Mouse (Mus musculus) liver, embryonic 16.5 days (tissue): Measurements from ENCODE around the gene Pex5l. TPM values are rescaled to one million over a fixed set of nuclear protein-coding genes. Genes with fewer than 3 reads are reported as not detected.

Experiments
- ATAC-seq: fragments of 200-750 bp; cut with Nextera tagmentation; 2 replicates; pipeline ENCODE4 v1.8.0; 2017; ENCODE audit warnings: low read depth, mild to moderate bottlenecking, moderate number of reproducible peaks, moderate library complexity
- H3K27ac ChIP-seq: fragments of 300-500 bp; sonication (generic); 2 replicates; pipeline ENCODE4 v1.5.1; 2014; ENCODE audit warnings: mild to moderate bottlenecking, low read length
- H3K27me3 ChIP-seq: fragments of 300-500 bp; sonication (generic); 2 replicates; pipeline ENCODE4 v1.6.1; 2014; ENCODE audit warnings: low read depth, low read length, mixed read lengths; ENCODE audit not compliant: control insufficient read depth, insufficient read depth
- H3K36me3 ChIP-seq: fragments of 300-500 bp; sonication (generic); 2 replicates; pipeline ENCODE4 v1.6.1; 2014; ENCODE audit warnings: mild to moderate bottlenecking; ENCODE audit not compliant: control insufficient read depth, insufficient read depth
- H3K4me1 ChIP-seq: fragments of 300-500 bp; sonication (generic); 2 replicates; pipeline ENCODE4 v1.6.1; 2014; ENCODE audit warnings: low read depth, low read length, mixed read lengths; ENCODE audit not compliant: control insufficient read depth
- H3K4me2 ChIP-seq: fragments of 300-500 bp; sonication (generic); 2 replicates; pipeline ENCODE4 v1.6.1; 2014; ENCODE audit warnings: low read depth, low read length, mixed read lengths
- H3K4me3 ChIP-seq: fragments of 300-500 bp; sonication (generic); 2 replicates; pipeline ENCODE4 v1.5.1; 2014; ENCODE audit warnings: low read depth, mild to moderate bottlenecking, low read length
- H3K9ac ChIP-seq: fragments of 300-500 bp; sonication (generic); 2 replicates; pipeline ENCODE4 v1.6.1; 2014; ENCODE audit warnings: low read depth, low read length
- H3K9me3 ChIP-seq: fragments of 300-500 bp; sonication (generic); replicated peaks from 2 replicates; pipeline ENCODE4 v1.6.1; 2016; ENCODE audit warnings: low read length; ENCODE audit not compliant: control insufficient read depth
- WGBS: fragments of 180-500 bp; shearing (Covaris S2); extraction: QIAGEN DNeasy Blood & Tissue Kit; methylation state at CpG from one replicate; pipeline ENCODE4 v1.1.7; 2014; ENCODE audit not compliant: insufficient replicate concordance; 5-methylcytosine and 5-hydroxymethylcytosine counted together
- polyA plus RNA-seq: library from polyadenylated mRNA; unstranded; fragments of >200 nt; fragmentation: Nextera tagmentation; extraction: Ambion mirVana; gene quantifications from 2 replicates; pipeline ENCODE4 v1.2.1, GENCODE M21; 2015

Gene Pex5l
- polyA plus RNA-seq, 1 experiment from 2014 or later: not detected

GRCm38 (mm10) chr3:32985141-32985540 is 157.9 kb downstream of the Pex5l start:
- H3K27me3 ChIP-seq: no peaks in the 10 kb centered on the region
- H3K4me2 ChIP-seq: no peak overlapping the region
- no peaks in the 10 kb centered on the region for H3K9me3 ChIP-seq
- H3K9ac ChIP-seq: no peak overlapping the region
- no peaks in the 10 kb centered on the region for H3K36me3 ChIP-seq
- no peaks in the 10 kb centered on the region for H3K4me1 ChIP-seq
- no peak overlapping the region for H3K27ac ChIP-seq
- WGBS: 65% methylated on average over 3 of the region's 3 CpGs
- no peak for ATAC-seq
- H3K4me3 ChIP-seq: no peak overlapping the region

GRCm38 (mm10) chr3:32979981-32980380 is 163.1 kb downstream of the Pex5l start:
- no peak overlapping the region for H3K4me3 ChIP-seq
- 56% methylated on average over 4 of the region's 4 CpGs for WGBS
- H3K4me1 ChIP-seq: no peaks in the 10 kb centered on the region
- H3K36me3 ChIP-seq: no peaks in the 10 kb centered on the region
- H3K27ac ChIP-seq: no peak overlapping the region
- no peak for ATAC-seq
- H3K9ac ChIP-seq: no peak overlapping the region
- no peaks in the 10 kb centered on the region for H3K27me3 ChIP-seq
- no peaks in the 10 kb centered on the region for H3K9me3 ChIP-seq
- no peak overlapping the region for H3K4me2 ChIP-seq

DNA sequence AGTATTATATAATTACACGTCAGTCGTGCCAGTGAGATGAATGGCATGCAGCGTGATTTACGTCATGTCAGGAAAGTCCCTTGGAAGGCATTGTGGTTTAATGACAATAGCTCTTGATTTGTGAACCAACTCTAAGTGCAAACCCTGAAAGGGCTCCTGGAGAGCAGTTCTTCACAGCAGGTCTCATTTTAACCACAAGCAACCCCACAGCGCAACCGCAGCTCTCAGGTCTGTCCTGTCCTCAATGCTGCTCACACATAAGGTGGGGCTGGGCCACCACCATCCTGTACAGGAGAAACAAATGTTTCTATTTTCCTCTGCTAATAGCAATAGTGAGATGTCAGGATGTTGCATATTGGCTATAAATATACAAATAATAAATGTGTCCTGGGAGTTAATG is 163.8 kb downstream of the Pex5l start:
- Histone ChIP-seq H3K9ac (no peak overlapping the region), H3K4me2 (no peak overlapping the region), H3K27me3 (no peaks in the 10 kb centered on the region), H3K4me1 (no peaks in the 10 kb centered on the region), H3K27ac (no peak overlapping the region), H3K36me3 (no peaks in the 10 kb centered on the region), H3K4me3 (no peak overlapping the region), H3K9me3 (no peaks in the 10 kb centered on the region)
- WGBS: 29% methylated on average over 6 of the region's 6 CpGs
- no peak for ATAC-seq

DNA sequence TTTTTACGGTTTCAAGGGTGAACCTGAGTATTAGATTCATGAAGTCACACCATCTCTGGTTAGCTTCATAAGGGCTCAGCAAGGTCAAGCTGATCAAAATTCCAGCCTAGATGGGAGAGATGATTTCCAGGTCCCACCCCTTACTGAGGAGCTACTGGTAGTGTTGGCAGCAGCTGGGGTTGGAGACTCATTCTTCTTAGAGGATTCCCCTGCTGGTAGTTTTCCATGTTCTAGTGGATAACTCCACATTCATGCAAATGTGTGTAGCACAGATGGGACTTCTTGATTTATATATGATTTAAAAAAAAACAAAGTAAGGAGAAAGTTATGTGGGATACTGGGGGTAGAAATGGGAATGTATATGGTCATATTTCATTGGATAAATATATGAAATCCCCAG is 172.8 kb downstream of the Pex5l start:
- H3K4me2 ChIP-seq: no peak overlapping the region
- WGBS: 50% methylated on average over 1 of the region's 1 CpGs
- H3K4me3 ChIP-seq: no peak overlapping the region
- H3K36me3 ChIP-seq: no peaks in the 10 kb centered on the region
- no peak overlapping the region for H3K27ac ChIP-seq
- no peaks in the 10 kb centered on the region for H3K4me1 ChIP-seq
- H3K9ac ChIP-seq: no peak overlapping the region
- no peaks in the 10 kb centered on the region for H3K27me3 ChIP-seq
- H3K9me3 ChIP-seq: no peaks in the 10 kb centered on the region
- ATAC-seq: no peak

DNA sequence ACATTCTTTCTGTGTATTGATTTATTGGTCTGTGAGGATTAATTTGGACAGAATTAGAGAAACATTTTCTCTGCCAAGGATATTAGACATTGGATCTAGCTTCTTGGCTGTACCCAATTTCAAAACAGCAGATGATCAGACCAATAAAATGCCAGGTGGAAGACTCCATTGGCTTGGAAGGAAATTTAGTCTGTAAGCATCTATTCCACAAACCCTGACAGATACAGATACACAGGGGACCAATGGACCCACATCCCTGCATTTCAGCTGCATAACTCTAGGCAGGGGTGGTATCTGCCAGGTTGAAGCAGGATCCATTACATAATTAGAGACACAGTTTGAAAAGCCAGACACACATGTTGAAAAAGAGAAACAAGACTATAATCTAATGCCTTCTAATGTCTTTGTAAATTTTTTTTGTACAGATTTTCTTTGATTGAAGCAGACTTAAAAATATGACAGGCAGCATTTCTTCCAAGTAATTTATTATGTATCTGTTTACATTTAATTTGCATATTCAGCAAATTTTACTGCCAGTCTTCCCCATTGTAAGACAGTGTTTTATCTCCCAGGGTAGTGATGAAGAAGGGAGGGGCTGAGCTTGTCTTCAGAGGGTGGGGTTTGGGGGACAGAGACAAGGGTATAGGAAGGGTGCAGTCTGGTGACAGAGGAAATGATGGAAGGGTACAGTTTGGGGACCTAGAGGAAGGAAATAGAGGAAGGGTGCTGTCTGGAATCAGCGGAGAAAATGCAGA is 174.2 kb downstream of the Pex5l start:
- Histone ChIP-seq H3K27me3 (no peaks in the 10 kb centered on the region), H3K4me2 (no peak overlapping the region), H3K27ac (no peak overlapping the region), H3K36me3 (no peaks in the 10 kb centered on the region), H3K9me3 (no peaks in the 10 kb centered on the region), H3K4me3 (no peak overlapping the region), H3K9ac (no peak overlapping the region), H3K4me1 (no peaks in the 10 kb centered on the region)
- 28% methylated on average over 1 of the region's 1 CpGs for WGBS
- ATAC-seq: no peak

DNA sequence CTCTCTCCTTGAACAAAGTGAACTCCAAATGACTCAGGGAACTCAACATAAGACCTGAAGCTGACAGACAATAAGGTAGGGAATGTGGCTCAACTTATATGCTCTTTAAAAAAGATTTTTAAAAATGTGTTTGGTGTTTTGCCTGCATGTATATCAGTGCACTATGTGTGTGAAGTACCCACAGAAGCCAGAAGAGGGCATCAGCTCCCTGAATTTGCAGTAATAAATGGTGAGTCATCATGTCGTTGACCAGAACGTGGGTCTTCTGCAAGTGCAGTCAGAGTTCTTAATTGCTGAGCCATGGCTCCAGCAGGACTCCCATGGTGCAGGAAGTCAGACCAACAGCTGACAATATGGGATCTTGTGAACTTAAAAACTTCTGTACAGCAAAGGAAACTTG is 177.5 kb downstream of the Pex5l start:
- Histone ChIP-seq H3K4me3 (no peak overlapping the region), H3K27ac (no peak overlapping the region), H3K27me3 (no peaks in the 10 kb centered on the region), H3K9me3 (no peaks in the 10 kb centered on the region), H3K4me1 (no peaks in the 10 kb centered on the region), H3K36me3 (no peaks in the 10 kb centered on the region), H3K9ac (no peak overlapping the region), H3K4me2 (no peak overlapping the region)
- no peak for ATAC-seq
- WGBS: 0% methylated on average over 2 of the region's 2 CpGs

- H3K4me1 ChIP-seq: no peaks in the 10 kb centered on the region
- no peaks in the 10 kb centered on the region for H3K9me3 ChIP-seq
- ATAC-seq: no peak
- no peaks in the 10 kb centered on the region for H3K27me3 ChIP-seq
- WGBS: 63% methylated on average over 3 of the region's 3 CpGs
- H3K36me3 ChIP-seq: no peaks in the 10 kb centered on the region
- H3K27ac ChIP-seq: no peak overlapping the region
- H3K4me2 ChIP-seq: no peak overlapping the region
- no peak overlapping the region for H3K4me3 ChIP-seq
- no peak overlapping the region for H3K9ac ChIP-seq
Measured at GRCm38 (mm10) chr3:32961494-32961893, 181.6 kb downstream of the Pex5l start.

GRCm38 (mm10) chr3:32951382-32951781 is 191.7 kb downstream of the Pex5l start:
- no peaks in the 10 kb centered on the region for H3K36me3 ChIP-seq
- WGBS: 14% methylated on average over 1 of the region's 1 CpGs
- no peak for ATAC-seq

DNA sequence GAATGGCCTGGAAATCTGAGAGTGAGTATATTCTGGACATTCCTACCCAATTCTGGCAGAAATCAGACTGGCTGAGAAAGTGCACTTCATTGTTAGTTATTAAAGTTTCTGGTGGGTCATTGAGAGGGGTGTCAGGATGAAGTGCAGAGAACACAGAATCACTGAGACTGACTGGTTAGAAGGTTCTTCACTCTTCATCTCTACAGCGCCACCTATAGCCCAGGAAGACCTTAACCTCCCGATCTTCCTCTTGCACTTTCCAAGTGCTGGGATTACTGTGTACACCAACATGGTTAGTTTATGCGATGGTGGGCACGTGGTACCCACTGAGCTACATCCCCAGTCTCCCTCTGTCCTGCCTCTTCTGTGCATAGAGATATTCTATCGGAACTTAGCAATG is 195.6 kb downstream of the Pex5l start:
- Histone ChIP-seq H3K27me3 (no peaks in the 10 kb centered on the region), H3K9me3 (no peaks in the 10 kb centered on the region), H3K4me1 (no peaks in the 10 kb centered on the region), H3K4me2 (no peak overlapping the region), H3K36me3 (no peaks in the 10 kb centered on the region), H3K27ac (no peak overlapping the region), H3K9ac (no peak overlapping the region), H3K4me3 (no peak overlapping the region)
- ATAC-seq: no peak
- WGBS: 68% methylated on average over 5 of the region's 5 CpGs

More at GRCm38 (mm10) chr3:32951382-32951781, 191.7 kb downstream of the Pex5l start:
- Histone ChIP-seq H3K4me1 (no peaks in the 10 kb centered on the region), H3K27me3 (no peaks in the 10 kb centered on the region), H3K27ac (no peak overlapping the region), H3K9ac (no peak overlapping the region), H3K9me3 (no peaks in the 10 kb centered on the region), H3K4me3 (no peak overlapping the region), H3K4me2 (no peak overlapping the region)
